Mouse (Mus musculus) kidney, adult 10 weeks (tissue): ENCODE measurements around the gene Rai14. TPM values are rescaled to one million over a fixed set of nuclear protein-coding genes. Genes with fewer than 3 reads are reported as not detected.

Experiments used
- polyA plus RNA-seq: library from polyadenylated mRNA; stranded (reverse); fragments of 350-450 nt; fragmentation: Illumina TruSeq; extraction: RNeasy Lipid Tissue Mini Kit (QIAGEN cat#74804); gene quantifications from one replicate; pipeline ENCODE4 v1.2.3, GENCODE M21; 2014; ENCODE audit warnings: low read depth, low replicate concordance

The Rai14 gene
- 22.1 TPM for polyA plus RNA-seq

DNA sequence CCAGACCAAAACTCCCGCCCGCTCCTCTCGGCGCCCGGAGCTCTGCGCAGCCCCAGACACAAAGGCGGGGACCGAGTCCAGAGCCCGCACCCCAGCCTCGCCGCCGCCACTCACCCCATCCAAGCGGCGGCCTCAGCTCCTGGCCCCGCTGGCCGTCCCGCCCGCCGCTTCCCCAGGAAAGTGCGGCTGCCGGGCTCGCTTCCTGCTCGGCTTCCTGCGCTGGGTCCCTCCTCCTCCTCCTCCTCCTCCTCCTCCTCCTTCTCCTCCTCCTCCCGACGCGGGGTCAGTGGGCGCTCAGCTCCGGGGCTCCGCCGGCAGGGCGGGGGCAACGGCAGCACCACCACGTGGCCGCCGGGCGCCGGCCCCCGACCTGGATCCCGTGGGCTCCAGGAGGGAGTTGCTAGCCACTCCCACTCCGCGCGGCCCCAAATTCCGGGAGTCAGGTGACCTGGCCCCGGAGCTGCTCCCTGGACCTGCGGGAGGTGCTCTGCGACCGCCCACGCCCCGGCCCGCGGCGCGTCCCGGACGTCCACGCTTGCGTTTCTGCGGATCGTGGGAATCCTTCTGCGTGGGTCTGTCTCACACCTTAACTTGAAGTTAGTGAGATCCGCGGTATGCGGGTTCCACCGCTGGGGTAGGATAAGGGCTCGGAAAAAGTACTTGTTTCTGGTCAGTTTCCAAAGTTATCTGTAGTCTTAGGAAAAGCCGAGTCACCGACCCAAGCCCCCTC is at the start of gene Rai14:
Gene Rai14 (minus strand): TSS at position 216 of the 730 bp plus-strand sequence.

DNA sequence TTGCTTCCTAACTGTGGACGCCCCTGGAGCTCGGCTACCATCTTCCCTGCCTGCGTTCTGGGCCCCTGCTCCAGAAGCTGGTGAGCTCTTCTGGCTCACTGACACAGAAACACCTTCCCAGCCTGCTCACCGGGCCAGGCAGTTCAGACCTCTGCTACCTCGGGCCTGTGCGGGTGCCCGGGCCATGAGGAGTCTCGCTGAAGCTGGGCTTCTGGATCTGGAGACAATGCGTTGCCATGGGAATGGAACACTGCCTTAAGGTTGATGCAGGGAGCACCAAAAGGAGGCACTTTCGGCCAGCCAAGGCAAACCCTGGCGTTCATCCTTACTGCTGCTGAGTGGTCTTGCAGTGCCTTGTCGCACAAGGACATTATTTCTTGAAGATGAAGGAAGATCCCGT is 156.0 kb downstream of the Rai14 start, which contains the start of gene Ttc23l:
Gene Ttc23l (minus strand): TSS at position 204 of the 400 bp plus-strand sequence.

Other genes starting within 250 kb of the Rai14 start
- gene Dnajc21, start 244.1 kb downstream of the Rai14 start, polyA plus RNA-seq: 113 TPM
- gene Brix1, start 228.7 kb downstream of the Rai14 start, polyA plus RNA-seq: 131 TPM
- 28.3 TPM for gene Rad1, start 228.6 kb downstream of the Rai14 start, polyA plus RNA-seq
- not detected for gene Ttc23l, start 156.0 kb downstream of the Rai14 start, polyA plus RNA-seq
- gene C1qtnf3, start 237.7 kb upstream of the Rai14 start, polyA plus RNA-seq: 83.7 TPM